Mouse (Mus musculus) monocyte, adult 5-6 weeks (primary cell): ENCODE measurements around the gene Rtn4rl1. TPM values are rescaled to one million over a fixed set of nuclear protein-coding genes. Genes with fewer than 3 reads are reported as not detected.

Source experiments
- ATAC-seq: fragments of 153-309, 156-312 bp; replicated peaks from 2 replicates; pipeline ENCODE4 v1.8.0; 2017; ENCODE audit warnings: mild to moderate bottlenecking; ENCODE audit not compliant: low TSS enrichment, insufficient number of reproducible peaks, severe bottlenecking, poor library complexity, low FRiP score
- total RNA-seq: library from RNA; stranded (forward); fragments of 200-1000, 200-491, 200-594 nt; gene quantifications from 3 replicates; pipeline ENCODE4 v1.2.3, GENCODE M21; 2017

Rtn4rl1 gene
- total RNA-seq, 1 experiment from 2014 or later = 2.2 TPM

DNA sequence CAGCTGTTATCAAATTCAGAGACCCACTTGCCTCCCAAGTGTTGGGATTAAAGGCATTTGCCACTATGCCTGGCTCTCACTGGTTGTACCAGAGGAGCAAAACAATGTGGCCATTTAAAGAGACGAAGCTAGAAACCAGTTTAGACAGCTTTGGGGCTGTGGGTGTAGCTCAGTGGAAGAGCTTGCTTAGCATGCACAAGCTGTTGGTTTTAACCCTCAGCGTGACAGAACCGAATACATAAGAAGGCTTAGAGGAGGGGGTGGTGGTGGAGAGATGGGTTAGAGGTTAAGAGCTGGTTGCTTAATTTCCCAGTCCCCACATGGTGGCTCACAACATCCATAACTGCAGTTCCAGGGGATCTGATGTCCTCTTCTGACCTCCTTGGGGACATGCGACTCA, 115.1 kb downstream of the Rtn4rl1 start:
- no peak for ATAC-seq

DNA sequence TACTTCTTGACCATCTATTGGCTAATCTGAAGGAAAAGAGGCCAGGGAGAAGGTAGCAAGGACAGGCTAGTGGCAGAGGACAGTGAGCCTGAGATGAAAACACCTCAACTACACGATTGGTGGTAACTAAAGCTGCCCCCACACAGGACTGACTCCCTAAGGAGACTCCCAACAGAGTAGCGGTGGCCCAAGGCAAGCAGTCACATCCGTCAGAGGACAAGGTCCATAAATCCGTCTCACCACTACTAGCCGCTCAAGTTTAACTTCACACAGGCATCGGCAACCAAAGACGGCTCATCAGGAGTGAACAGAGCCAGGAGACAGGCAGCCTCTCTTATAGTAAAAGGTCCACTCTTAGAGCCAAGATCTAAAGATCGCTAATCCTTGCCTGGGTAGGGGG, 117.2 kb downstream of the Rtn4rl1 start:
- no peak for ATAC-seq

DNA sequence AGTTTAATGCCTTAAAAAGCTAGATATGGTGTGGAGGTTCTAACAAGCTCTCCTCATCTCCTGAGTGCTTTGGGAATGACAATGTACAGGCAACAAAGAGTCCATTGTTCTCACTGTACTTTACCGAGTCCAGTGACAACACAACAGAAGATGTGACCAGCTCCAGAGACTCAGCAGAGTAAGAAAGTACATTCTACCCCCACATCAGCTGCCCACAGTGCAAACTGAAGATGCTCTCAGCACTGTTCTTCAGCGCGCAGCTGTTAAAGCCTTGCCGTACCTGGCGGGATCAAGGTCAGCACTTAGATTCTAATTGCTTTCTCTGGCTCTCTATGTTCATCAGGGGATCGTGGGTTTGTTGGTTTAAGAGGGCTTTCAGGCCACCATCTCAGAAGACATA, 118.2 kb downstream of the Rtn4rl1 start:
- ATAC-seq = no peak

DNA sequence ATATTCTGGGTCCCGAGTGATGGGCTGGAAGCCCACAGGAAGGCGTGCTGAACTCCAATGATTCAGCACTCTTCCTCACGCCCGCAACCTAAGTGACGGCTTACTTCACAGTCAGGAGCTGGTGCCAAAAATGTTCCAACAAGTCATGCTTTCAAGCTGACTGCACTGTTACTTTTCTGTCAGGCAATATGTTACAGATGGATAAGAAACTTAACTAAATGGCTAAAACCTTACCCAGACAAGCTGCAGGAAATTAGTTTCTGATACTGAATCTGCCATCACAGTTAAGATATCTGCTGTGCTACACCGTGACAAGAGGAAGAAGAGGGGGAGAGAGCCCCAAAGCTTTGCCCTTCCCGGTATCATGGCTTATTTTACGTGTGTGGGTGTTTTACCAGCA, 120.3 kb downstream of the Rtn4rl1 start:
- no peak for ATAC-seq

Other genes starting within 250 kb of the Rtn4rl1 start
- gene Hic1, start 24.3 kb upstream of the Rtn4rl1 start, total RNA-seq = 0.11 to 0.95 TPM (median 0.78 TPM) in 3 replicates
- gene Ovca2, start 14.9 kb upstream of the Rtn4rl1 start, total RNA-seq = 8.5 to 15.8 TPM (median 9.5 TPM) in 3 replicates
- 3.0 to 22.9 TPM (median 3.2 TPM) in 3 replicates for gene Dph1, start 2.5 kb upstream of the Rtn4rl1 start, total RNA-seq
- 80.4 to 103 TPM (median 85.0 TPM) in 3 replicates for gene Rpa1, start 154.5 kb downstream of the Rtn4rl1 start, total RNA-seq
- gene Smyd4, start 154.7 kb downstream of the Rtn4rl1 start, total RNA-seq = 11.4 to 20.4 TPM (median 12.6 TPM) in 3 replicates
- gene Serpinf1, start 228.9 kb downstream of the Rtn4rl1 start, total RNA-seq = not detected in 3 replicates
- gene Serpinf2, start 245.8 kb downstream of the Rtn4rl1 start, total RNA-seq = 0.19 TPM in 1 of 3 replicates, not detected in the others